Mouse (Mus musculus) MEL (cell line): ENCODE data around the gene Macf1. TPM values are rescaled to one million over a fixed set of nuclear protein-coding genes. Genes with fewer than 3 reads are reported as not detected.

Experiments
- DNase-seq: peaks from one replicate; pipeline ENCODE4 v3.0.0; 2011; ENCODE audit warnings: low read depth, low spot score
- H3K27ac ChIP-seq: 2 replicates; pipeline ENCODE4 v1.5.1; 2012; ENCODE audit warnings: low read depth, mild to moderate bottlenecking, control low read depth, low read length, moderate library complexity; ENCODE audit not compliant: control insufficient read depth
- H3K27me3 ChIP-seq, 2 experiments: fragments of 150-350 bp in 1 of 2; sonication (generic) in 1 of 2; 2 replicates each; pipeline ENCODE4 v1.6.1; 2012; ENCODE audit warnings: low read length in 2 of 2, mild to moderate bottlenecking in 2 of 2, improper control_type of control experiment in 1 of 2, moderate library complexity in 1 of 2; ENCODE audit not compliant: insufficient read depth in 2 of 2, control insufficient read depth in 1 of 2
- H3K36me3 ChIP-seq, 2 experiments: 2 replicates each; pipeline ENCODE4 v1.6.1; 2012 to 2014; ENCODE audit warnings: low read length in 2 of 2, improper control_type of control experiment in 1 of 2, inconsistent platforms in 1 of 2, mild to moderate bottlenecking in 1 of 2; ENCODE audit not compliant: insufficient read depth in 2 of 2, control insufficient read depth in 1 of 2
- H3K4me1 ChIP-seq, 2 experiments: fragments of 150-350 bp in 1 of 2; sonication (generic) in 1 of 2; 2 replicates each; pipeline ENCODE4 v1.6.1; 2012; ENCODE audit warnings: low read length in 2 of 2, improper control_type of control experiment in 1 of 2, mild to moderate bottlenecking in 1 of 2; ENCODE audit not compliant: insufficient read depth in 2 of 2, control insufficient read depth in 1 of 2
- H3K4me3 ChIP-seq, 2 experiments: fragments of 150-350 bp in 1 of 2; sonication (generic) in 1 of 2; 2 replicates each; pipeline ENCODE4 v1.5.1; 2012; ENCODE audit warnings: low read depth in 2 of 2, low read length in 2 of 2, mild to moderate bottlenecking in 2 of 2, moderate library complexity in 2 of 2, control low read depth in 1 of 2, improper control_type of control experiment in 1 of 2; ENCODE audit not compliant: control insufficient read depth in 1 of 2, insufficient read depth in 1 of 2
- H3K79me2 ChIP-seq: 2 replicates; pipeline ENCODE4 v1.6.1; 2012; ENCODE audit warnings: mild to moderate bottlenecking, low read length, moderate library complexity; ENCODE audit not compliant: control insufficient read depth, poor library complexity, insufficient read depth
- H3K9ac ChIP-seq: 2 replicates; pipeline ENCODE4 v1.6.1; 2012; ENCODE audit warnings: low read depth, mild to moderate bottlenecking, control low read depth, low read length, moderate library complexity; ENCODE audit not compliant: control insufficient read depth, poor library complexity, severe bottlenecking
- H3K9me3 ChIP-seq: fragments of 150-350 bp; sonication (generic); replicated peaks from 2 replicates; pipeline ENCODE4 v1.6.1; 2012; ENCODE audit warnings: mild to moderate bottlenecking, low read length, improper control_type of control experiment, moderate library complexity; ENCODE audit not compliant: insufficient read depth
- CHD1 ChIP-seq: IDR thresholded peaks from 2 replicates; pipeline ENCODE4 v1.6.1; 2012; ENCODE audit warnings: low read depth, mild to moderate bottlenecking, inconsistent platforms, low read length, improper control_type of control experiment
- CHD2 ChIP-seq: IDR thresholded peaks from 2 replicates; pipeline ENCODE4 v1.6.1; 2011; ENCODE audit warnings: low read length, improper control_type of control experiment
- CTCF ChIP-seq, 3 experiments: IDR thresholded peaks in 2 of 3; conservative IDR thresholded peaks in 1 of 3; 2 replicates each; pipeline ENCODE4 v1.5.1; 2011 to 2012; ENCODE audit warnings: low read length in 3 of 3, low read depth in 2 of 3, mild to moderate bottlenecking in 2 of 3, improper control_type of control experiment in 1 of 3, inconsistent platforms in 1 of 3, mixed read lengths in 1 of 3, moderate library complexity in 1 of 3; ENCODE audit not compliant: control insufficient read depth in 1 of 3, insufficient read depth in 1 of 3, poor library complexity in 1 of 3, severe bottlenecking in 1 of 3
- E2F4 ChIP-seq: IDR thresholded peaks from 2 replicates; pipeline ENCODE4 v1.6.1; 2011; ENCODE audit warnings: low read depth, low read length, improper control_type of control experiment, borderline replicate concordance
- EP300 ChIP-seq, 2 experiments: IDR thresholded peaks; 2 replicates each; pipeline ENCODE4 v1.6.1; 2011; ENCODE audit warnings: improper control_type of control experiment in 2 of 2, low read length in 2 of 2, low read depth in 1 of 2, mild to moderate bottlenecking in 1 of 2
- ETS1 ChIP-seq: IDR thresholded peaks from 2 replicates; pipeline ENCODE4 v1.6.1; 2012; ENCODE audit warnings: low read depth, mild to moderate bottlenecking, inconsistent platforms, low read length, improper control_type of control experiment, moderate library complexity
- GABPA ChIP-seq: IDR thresholded peaks from 2 replicates; pipeline ENCODE4 v1.6.1; 2012; ENCODE audit warnings: low read depth, mild to moderate bottlenecking, inconsistent platforms, low read length, improper control_type of control experiment, moderate library complexity
- GATA1 ChIP-seq: IDR thresholded peaks from 2 replicates; pipeline ENCODE4 v1.6.1; 2011; ENCODE audit warnings: low read depth, low read length, improper control_type of control experiment
- HCFC1 ChIP-seq: IDR thresholded peaks from 2 replicates; pipeline ENCODE4 v1.6.1; 2012; ENCODE audit warnings: low read depth, mild to moderate bottlenecking, inconsistent platforms, low read length, improper control_type of control experiment, moderate library complexity
- JUND ChIP-seq: IDR thresholded peaks from 2 replicates; pipeline ENCODE4 v1.6.1; 2011; ENCODE audit warnings: low read depth, mild to moderate bottlenecking, improper control_type of control experiment, low read length
- KAT2A ChIP-seq: conservative IDR thresholded peaks from 2 replicates; pipeline ENCODE4 v1.6.1; 2012; ENCODE audit warnings: low read depth, low read length, improper control_type of control experiment, inconsistent platforms
- MEF2A ChIP-seq: IDR thresholded peaks from 2 replicates; pipeline ENCODE4 v1.6.1; 2014; ENCODE audit warnings: low read depth, mild to moderate bottlenecking, inconsistent platforms, low read length, improper control_type of control experiment; ENCODE audit not compliant: poor library complexity, insufficient replicate concordance, severe bottlenecking; ENCODE audit errors: extremely low read depth
- MXI1 ChIP-seq: IDR thresholded peaks from 2 replicates; pipeline ENCODE4 v1.6.1; 2011; ENCODE audit warnings: mild to moderate bottlenecking, low read depth, low read length, improper control_type of control experiment
- MYC ChIP-seq: IDR thresholded peaks from 2 replicates; pipeline ENCODE4 v1.6.1; 2011; ENCODE audit warnings: low read depth, mild to moderate bottlenecking, low read length, improper control_type of control experiment, moderate library complexity
- POLR2A ChIP-seq, 2 experiments: IDR thresholded peaks; 2 replicates each; pipeline ENCODE4 v1.6.1; 2011 to 2012; ENCODE audit warnings: low read length in 2 of 2, mild to moderate bottlenecking in 2 of 2, control low read depth in 1 of 2, improper control_type of control experiment in 1 of 2, low read depth in 1 of 2, moderate library complexity in 1 of 2; ENCODE audit not compliant: control insufficient read depth in 1 of 2, insufficient read depth in 1 of 2, poor library complexity in 1 of 2
- POLR2AphosphoS2 ChIP-seq: IDR thresholded peaks from 2 replicates; pipeline ENCODE4 v1.6.1; 2011; ENCODE audit warnings: low read length, improper control_type of control experiment
- POLR2AphosphoS5 ChIP-seq: IDR thresholded peaks from 2 replicates; pipeline ENCODE4 v1.6.1; 2012; ENCODE audit warnings: low read depth, borderline replicate concordance, mild to moderate bottlenecking, inconsistent platforms, low read length, moderate library complexity, mixed read lengths
- TAL1 ChIP-seq: IDR thresholded peaks from 2 replicates; pipeline ENCODE4 v1.6.1; 2012; ENCODE audit warnings: mild to moderate bottlenecking, inconsistent platforms, low read length, moderate library complexity, mixed read lengths
- TBP ChIP-seq: IDR thresholded peaks from 2 replicates; pipeline ENCODE4 v1.8.0; 2011; ENCODE audit warnings: low read depth, low read length, improper control_type of control experiment
- TCF12 ChIP-seq: IDR thresholded peaks from 2 replicates; pipeline ENCODE4 v1.6.1; 2014; ENCODE audit warnings: low read depth, mild to moderate bottlenecking, inconsistent platforms, low read length, improper control_type of control experiment, moderate library complexity
- UBTF ChIP-seq: IDR thresholded peaks from 2 replicates; pipeline ENCODE4 v1.6.1; 2012; ENCODE audit warnings: low read depth, mild to moderate bottlenecking, inconsistent platforms, low read length, improper control_type of control experiment, moderate library complexity, borderline replicate concordance; ENCODE audit not compliant: insufficient read depth
- USF1 ChIP-seq: IDR thresholded peaks from 2 replicates; pipeline ENCODE4 v1.6.1; 2014; ENCODE audit warnings: low read depth, mild to moderate bottlenecking, inconsistent platforms, low read length, improper control_type of control experiment, moderate library complexity
- ZC3H11A ChIP-seq: IDR thresholded peaks from 2 replicates; pipeline ENCODE4 v1.6.1; 2012; ENCODE audit warnings: low read depth, mild to moderate bottlenecking, inconsistent platforms, low read length, improper control_type of control experiment
- ZKSCAN1 ChIP-seq: IDR thresholded peaks from 2 replicates; pipeline ENCODE4 v1.6.1; 2012; ENCODE audit warnings: low read depth, mild to moderate bottlenecking, inconsistent platforms, low read length, improper control_type of control experiment, moderate library complexity
- ZMIZ1 ChIP-seq: IDR thresholded peaks from 2 replicates; pipeline ENCODE4 v1.6.1; 2012; ENCODE audit warnings: low read depth, mild to moderate bottlenecking, inconsistent platforms, low read length, improper control_type of control experiment, moderate library complexity
- polyA plus RNA-seq, 2 experiments: library from polyadenylated mRNA; stranded (reverse) in 1 of 2; unstranded in 1 of 2; fragments of >175 nt in 1 of 2; fragments of >200 nt in 1 of 2; gene quantifications; 2 replicates each; pipeline versions ENCODE4 v1.2.1 to v1.2.4; 2012; ENCODE audit warnings: low replicate concordance in 2 of 2, low read depth in 1 of 2; ENCODE audit not compliant: insufficient read length in 2 of 2, insufficient read depth in 1 of 2, missing spikeins in 1 of 2
- total RNA-seq: library from RNA; depleted of rRNA; stranded (reverse); fragments of 300-350 nt; gene quantifications from 2 replicates; pipeline ENCODE4 v1.2.3, GENCODE M21; 2012

Macf1 gene
- total and polyA plus RNA-seq, 3 experiments, result 18.5 to 71.4 (median 60.8) TPM

- Histone ChIP-seq H3K27ac (no peak overlapping the region), H3K27me3 (no peaks in the 10 kb centered on the region), H3K4me1 (no peaks in the 10 kb centered on the region), H3K9me3 (no peaks in the 10 kb centered on the region), H3K4me3 (no peak overlapping the region), H3K36me3 (peaks cover 0 to 4% of the 10 kb centered on the region in 2 experiments; a peak in 2 of 4 replicates), H3K9ac (no peak overlapping the region), H3K79me2 (no peaks in the 10 kb centered on the region)
- TF ChIP-seq E2F4 (no peak), CHD2 (no peak), EP300 (IDR thresholded peaks at IDR 0.05; ENCODE audit: low read depth in 1 of 2, low read length in 2 of 2) (no peak), GABPA (no peak), USF1 (no peak), POLR2AphosphoS5 (no peak), ZMIZ1 (no peak), MXI1 (no peak), CTCF (IDR thresholded peaks at IDR 0.05 in 2 of 3, conservative IDR thresholded peaks at IDR 0.05 in 1 of 3; ENCODE audit: control insufficient read depth in 1 of 3, insufficient read depth in 1 of 3, low read depth in 2 of 3, low read length in 3 of 3, poor library complexity in 1 of 3, severe bottlenecking in 1 of 3) (no peak), ETS1 (no peak), KAT2A (no peak), UBTF (no peak)
- DNase-seq, result no peak
Observed at GRCm38 (mm10) chr4:123510201-123510600, 174.0 kb downstream of the Macf1 start.

GRCm38 (mm10) chr4:123489086-123489485 lies 195.1 kb downstream of the Macf1 start:
- Histone ChIP-seq H3K27ac (no peak overlapping the region), H3K9me3 (no peaks in the 10 kb centered on the region), H3K27me3 (no peaks in the 10 kb centered on the region), H3K4me1 (no peaks in the 10 kb centered on the region), H3K4me3 (no peak overlapping the region), H3K79me2 (no peaks in the 10 kb centered on the region), H3K36me3 (peaks cover 0 to 16% of the 10 kb centered on the region in 2 experiments; a peak in 2 of 4 replicates), H3K9ac (no peak overlapping the region)
- TF ChIP-seq MEF2A (no peak), POLR2AphosphoS2 (no peak), ETS1 (no peak), EP300 (IDR thresholded peaks at IDR 0.05; ENCODE audit: low read depth in 1 of 2, low read length in 2 of 2) (no peak), ZC3H11A (no peak), ZKSCAN1 (no peak), E2F4 (no peak), TAL1 (no peak), KAT2A (no peak), CTCF (IDR thresholded peaks at IDR 0.05 in 2 of 3, conservative IDR thresholded peaks at IDR 0.05 in 1 of 3; ENCODE audit: control insufficient read depth in 1 of 3, insufficient read depth in 1 of 3, low read depth in 2 of 3, low read length in 3 of 3, poor library complexity in 1 of 3, severe bottlenecking in 1 of 3) (no peak), CHD1 (no peak), POLR2A (IDR thresholded peaks at IDR 0.05; ENCODE audit: control insufficient read depth in 1 of 2, insufficient read depth in 1 of 2, low read depth in 1 of 2, low read length in 2 of 2, poor library complexity in 1 of 2) (no peak), HCFC1 (no peak), TCF12 (no peak), TBP (no peak), JUND (no peak), MYC (no peak), GATA1 (no peak)
- no peak for DNase-seq
